Mouse (Mus musculus) neutrophil, adult 5-6 weeks (primary cell): Measurements from ENCODE around the gene Btbd2. TPM values are rescaled to one million over a fixed set of nuclear protein-coding genes. Genes with fewer than 3 reads are reported as not detected.

Experiments used
- ATAC-seq: fragments of 151-379, 151-347 bp; 2 replicates; pipeline ENCODE4 v1.8.0; 2017; ENCODE audit warnings: mild to moderate bottlenecking, moderate TSS enrichment; ENCODE audit not compliant: insufficient number of reproducible peaks, poor library complexity, low FRiP score, severe bottlenecking; ENCODE audit errors: extremely low read depth
- total RNA-seq: library from RNA; stranded (forward); fragments of 200-1000 nt; gene quantifications from 2 replicates; pipeline ENCODE4 v1.2.3, GENCODE M21; 2017

Gene Btbd2
- 21.4 and 22.8 TPM in 2 replicates for total RNA-seq

- no peak for ATAC-seq
Observed at GRCm38 (mm10) chr10:80656863-80657623, at the start of gene Btbd2. TSS of gene Btbd2 (minus strand) at chr10:80657071.

- no peak for ATAC-seq
Observed at GRCm38 (mm10) chr10:80705479-80705878, 48.6 kb upstream of the Btbd2 start.

GRCm38 (mm10) chr10:80705033-80705432 lies 48.2 kb upstream of the Btbd2 start:
- ATAC-seq = no peak

DNA sequence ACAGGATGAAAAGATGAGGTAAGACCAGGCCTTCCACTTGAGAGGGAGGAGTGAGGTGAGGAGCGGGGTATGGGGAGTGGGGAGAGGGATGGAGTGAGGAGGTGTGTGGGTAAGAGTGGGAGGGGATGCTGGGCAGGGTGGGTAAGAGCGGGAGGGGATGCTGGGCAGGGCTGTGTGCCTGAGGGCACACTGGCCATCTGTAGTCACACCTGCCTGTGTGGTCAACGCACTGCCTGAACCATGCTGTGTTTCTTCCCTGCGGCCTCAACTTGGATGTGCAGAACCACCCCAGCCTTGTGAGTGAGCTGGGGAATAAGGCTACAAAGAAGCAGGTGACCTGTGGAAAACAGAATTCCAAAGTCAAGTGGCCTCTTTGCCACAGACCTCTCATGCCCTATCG lies 47.5 kb upstream of the Btbd2 start:
- ATAC-seq = no peak

DNA sequence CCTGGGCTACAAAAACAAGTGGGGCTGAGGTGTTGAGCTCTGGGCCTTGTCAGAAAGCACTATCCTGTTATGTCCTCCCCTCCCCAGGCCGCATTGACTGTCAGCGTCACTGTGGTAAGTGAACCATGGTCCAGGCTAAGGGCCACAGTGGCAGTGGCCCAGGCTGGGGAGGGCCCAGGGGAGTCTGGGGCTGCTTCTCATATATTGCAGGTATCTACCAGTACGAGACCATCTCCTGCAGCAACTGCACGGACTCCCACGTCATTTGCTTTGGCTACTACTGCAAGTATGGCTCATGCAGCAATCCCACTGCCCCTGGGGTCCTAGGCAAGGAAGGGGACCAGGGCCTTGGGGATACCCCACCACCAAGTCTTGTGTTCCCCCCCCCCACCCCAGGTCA lies 46.8 kb upstream of the Btbd2 start:
- ATAC-seq = no peak

- peak; percentile 37 for ATAC-seq
Observed at GRCm38 (mm10) chr10:80702536-80703390, 45.9 kb upstream of the Btbd2 start.

- peak; percentile 79 for ATAC-seq
Observed at GRCm38 (mm10) chr10:80701721-80702535, 45.1 kb upstream of the Btbd2 start, which contains the start of the genes Mob3a and Izumo4. TSS of gene Mob3a (minus strand) at chr10:80701977. TSS of gene Izumo4 (plus strand) at chr10:80702184.

GRCm38 (mm10) chr10:80700732-80701131 lies 43.9 kb upstream of the Btbd2 start:
- peak; percentile 22; the same call in 1 of the 2 replicates for ATAC-seq

- no peak for ATAC-seq
Observed at GRCm38 (mm10) chr10:80700038-80700504, 43.2 kb upstream of the Btbd2 start.

GRCm38 (mm10) chr10:80698605-80699004 lies 41.7 kb upstream of the Btbd2 start:
- no peak for ATAC-seq

GRCm38 (mm10) chr10:80697812-80698211 lies 40.9 kb upstream of the Btbd2 start:
- no peak for ATAC-seq

DNA sequence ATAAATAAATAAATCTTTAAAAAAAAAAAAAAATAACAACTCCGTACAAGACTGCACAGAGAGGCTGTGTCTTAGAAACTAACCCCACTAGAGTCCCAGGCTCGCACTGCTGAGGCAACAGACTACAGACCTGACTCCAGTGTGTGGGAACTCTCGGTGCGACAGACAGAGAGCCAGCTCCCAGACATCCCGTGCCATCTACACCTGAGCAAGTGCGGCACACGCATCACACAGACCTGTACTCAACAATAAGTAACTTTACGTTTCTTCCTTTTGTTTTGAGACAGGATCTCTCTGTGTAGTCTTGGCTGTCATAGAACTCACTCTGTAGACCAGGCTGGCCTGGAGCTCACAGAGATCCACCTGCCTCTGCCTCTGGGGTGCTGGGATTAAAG lies 40.5 kb upstream of the Btbd2 start:
- no peak for ATAC-seq

DNA sequence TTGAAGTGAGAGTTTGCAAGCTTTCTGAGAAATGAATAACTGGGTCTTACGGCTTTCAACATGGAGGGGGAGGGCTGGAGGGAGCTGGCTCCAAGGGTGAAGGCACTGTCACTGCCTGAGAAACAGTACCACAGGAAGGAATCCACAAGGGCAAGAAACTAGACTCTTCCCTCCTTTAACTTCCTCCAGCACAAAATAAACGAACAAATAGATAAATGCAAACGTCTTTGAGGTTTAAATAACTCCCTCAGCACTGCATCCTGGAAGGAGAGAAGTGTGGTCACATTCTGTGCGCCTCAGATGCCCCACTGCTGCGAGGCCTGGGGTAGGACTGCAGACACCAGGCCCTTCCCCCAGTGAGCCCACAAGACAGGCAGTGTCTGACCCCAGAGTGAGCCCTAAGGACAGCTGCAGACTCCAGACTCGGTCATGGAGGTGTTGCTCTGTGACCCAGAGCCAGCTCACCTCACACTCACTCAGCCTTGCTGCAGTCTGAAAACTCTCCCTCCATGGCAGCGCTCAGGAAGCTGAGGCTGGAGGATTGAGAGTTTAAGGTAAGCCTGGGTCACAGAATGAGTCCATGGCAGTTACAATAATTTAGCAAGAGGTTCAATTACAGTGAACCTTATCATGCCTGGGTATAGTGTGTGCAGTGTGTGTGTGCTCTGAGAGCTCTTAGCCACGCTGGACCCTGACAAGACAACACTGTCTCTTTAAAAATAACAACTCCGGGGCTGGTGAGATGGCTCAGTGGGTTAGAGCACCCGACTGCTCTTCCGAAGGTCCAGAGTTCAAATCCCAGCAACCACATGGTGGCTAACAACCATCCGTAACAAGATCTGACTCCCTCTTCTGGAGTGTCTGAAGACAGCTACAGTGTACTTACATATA lies 39.9 kb upstream of the Btbd2 start:
- ATAC-seq = no peak

DNA sequence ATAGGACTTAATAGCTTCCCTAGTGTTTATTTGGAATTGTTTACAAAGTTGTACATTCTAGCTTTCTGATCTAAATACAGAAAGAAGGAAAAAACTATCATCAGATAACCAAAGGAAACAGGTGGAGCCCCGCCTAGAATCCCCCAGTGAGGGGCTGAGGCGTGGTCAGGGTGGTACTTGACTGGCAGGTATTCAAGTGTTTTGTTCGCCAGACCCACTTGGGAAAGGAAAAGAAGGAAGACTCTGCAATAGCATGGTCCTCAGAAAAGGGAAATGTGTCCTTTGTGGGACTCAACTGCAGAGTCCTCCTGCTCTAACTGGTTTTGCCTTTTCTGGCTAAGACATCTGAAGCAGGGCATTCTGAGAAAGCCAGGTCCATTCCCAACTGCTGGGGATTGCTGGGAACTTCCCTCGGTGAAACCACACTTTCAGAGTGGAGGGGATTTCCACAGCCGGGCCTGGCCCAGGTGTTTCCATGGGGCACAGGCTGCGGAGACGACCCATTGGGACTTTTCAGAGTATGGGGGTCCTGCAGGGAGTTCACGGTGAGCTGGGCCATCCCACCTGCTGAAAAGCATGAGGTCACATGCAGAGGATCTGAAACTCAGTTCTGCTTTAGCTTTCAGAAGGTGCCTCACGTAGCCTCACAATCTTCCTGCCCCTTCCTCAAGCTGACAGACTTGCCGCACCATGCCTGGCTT lies 39.1 kb upstream of the Btbd2 start:
- no peak for ATAC-seq

DNA sequence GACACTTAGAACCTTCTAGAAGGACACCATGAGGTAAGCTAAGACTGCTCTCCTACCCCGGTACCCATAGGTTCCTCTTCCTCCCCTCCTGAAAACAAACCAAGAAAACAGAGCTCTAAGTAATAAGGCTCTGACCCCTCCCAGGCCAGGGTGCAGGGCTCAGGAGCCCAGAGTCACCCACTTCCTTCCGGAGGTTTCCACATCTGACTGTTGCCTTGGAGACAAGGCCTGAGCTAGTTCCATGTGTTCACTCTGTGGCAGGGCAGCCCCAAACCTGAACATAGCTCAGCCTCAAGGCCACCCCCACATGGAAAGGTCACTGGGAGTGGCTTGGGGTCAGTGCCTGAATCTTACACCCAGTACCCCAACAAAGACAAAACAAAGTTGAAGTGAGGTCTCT lies 38.3 kb upstream of the Btbd2 start:
- peak; percentile 82 for ATAC-seq

DNA sequence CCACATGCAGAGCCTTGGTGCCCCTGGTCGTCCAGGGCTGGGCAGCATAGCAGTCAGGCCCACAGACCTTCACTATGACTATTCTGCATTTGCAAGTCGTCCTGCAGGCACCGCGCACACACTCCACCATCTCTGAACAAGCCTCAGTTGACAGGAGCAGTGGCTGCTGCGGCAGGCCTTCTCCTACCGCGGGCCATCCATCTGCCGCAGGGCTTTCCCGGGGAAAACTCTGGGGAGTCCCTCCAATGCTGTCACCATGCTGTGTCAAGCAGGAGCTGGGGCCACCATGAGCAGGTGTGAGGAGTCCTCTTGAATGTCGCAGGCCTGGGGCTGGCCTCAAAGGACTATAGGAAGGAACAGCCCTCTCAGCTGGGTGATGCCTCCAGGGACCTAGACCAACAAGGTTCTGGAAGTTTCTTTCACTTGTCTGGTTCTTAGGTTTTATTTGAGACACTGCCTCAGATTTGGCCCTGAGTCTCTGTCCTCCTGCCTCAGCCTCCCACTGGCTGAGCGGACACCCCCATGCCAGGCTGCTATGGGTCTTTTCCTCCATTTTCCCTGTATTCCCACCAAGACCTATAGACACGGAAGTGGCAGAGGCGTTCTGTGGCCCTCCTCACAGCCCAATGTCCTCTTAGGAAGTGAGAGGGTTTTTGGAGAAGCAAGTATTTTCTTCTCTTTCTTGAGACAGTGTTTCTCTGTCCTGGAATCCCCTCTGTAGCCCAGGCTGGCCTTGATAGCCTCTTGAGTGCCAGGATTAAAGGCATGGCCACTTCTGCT lies 37.5 kb upstream of the Btbd2 start:
- no peak for ATAC-seq
